Mouse (Mus musculus) liver (tissue): ENCODE measurements around the gene Clk4.

Experiments used
- DNase-seq: peaks from one replicate; pipeline ENCODE4 v3.0.0-alpha.2; 2020; ENCODE audit warnings: mixed read lengths

Clk4 gene

GRCm38 (mm10) chr11:51261680-51262219, at the start of gene Clk4:
TSS of gene Clk4 (plus strand) at chr11:51261730.
- DNase-seq = no peak

- no peak for DNase-seq
These were observed 47.5 kb upstream of the Clk4 start for GRCm38 (mm10) chr11:51214021-51214420.

GRCm38 (mm10) chr11:51219396-51219980, 42.0 kb upstream of the Clk4 start:
- DNase-seq = no peak

GRCm38 (mm10) chr11:51220308-51220707, 41.2 kb upstream of the Clk4 start, which contains the start of gene Gm12569:
TSS of gene Gm12569 (plus strand) at chr11:51220473.
- DNase-seq = no peak

GRCm38 (mm10) chr11:51227104-51227503, 34.4 kb upstream of the Clk4 start:
- no peak for DNase-seq

- no peak for DNase-seq
These were observed 26.9 kb upstream of the Clk4 start for GRCm38 (mm10) chr11:51234626-51235025.

GRCm38 (mm10) chr11:51242897-51243296, 18.6 kb upstream of the Clk4 start:
- no peak for DNase-seq

GRCm38 (mm10) chr11:51257006-51257405, 4.5 kb upstream of the Clk4 start:
- DNase-seq = no peak

GRCm38 (mm10) chr11:51262342-51263285, 1.1 kb downstream of the Clk4 start, which contains the start of gene BC049762:
TSS of gene BC049762 (minus strand) at chr11:51263046.
- peak; percentile 100 for DNase-seq

- peak; percentile 60 for DNase-seq
These were observed 1.8 kb downstream of the Clk4 start for GRCm38 (mm10) chr11:51263286-51263831.

GRCm38 (mm10) chr11:51264352-51264751, 2.8 kb downstream of the Clk4 start:
- peak; percentile 46 for DNase-seq

- peak; percentile 38 for DNase-seq
These were observed 3.8 kb downstream of the Clk4 start for GRCm38 (mm10) chr11:51265326-51265725.

GRCm38 (mm10) chr11:51274418-51274817, 12.9 kb downstream of the Clk4 start:
- no peak for DNase-seq

GRCm38 (mm10) chr11:51289564-51290041, 28.1 kb downstream of the Clk4 start, which contains the start of gene Col23a1:
TSS of gene Col23a1 (plus strand) at chr11:51289920.
- peak; percentile 74 for DNase-seq

- DNase-seq = peak; percentile 40
These were observed 28.8 kb downstream of the Clk4 start for GRCm38 (mm10) chr11:51290066-51290955.

GRCm38 (mm10) chr11:51293956-51294530, 32.5 kb downstream of the Clk4 start:
- DNase-seq = no peak

- DNase-seq = no peak
These were observed 34.2 kb downstream of the Clk4 start for GRCm38 (mm10) chr11:51295742-51296141.

- DNase-seq = no peak
These were observed 37.2 kb downstream of the Clk4 start for GRCm38 (mm10) chr11:51298691-51299090.

GRCm38 (mm10) chr11:51302396-51302795, 40.9 kb downstream of the Clk4 start:
- DNase-seq = no peak

- DNase-seq = no peak
These were observed 42.5 kb downstream of the Clk4 start for GRCm38 (mm10) chr11:51303981-51304553.

- no peak for DNase-seq
These were observed 46.8 kb downstream of the Clk4 start for GRCm38 (mm10) chr11:51308306-51308705.
